ENCODE assay signal across 8 mouse cellular contexts in the genomic region with DNA sequence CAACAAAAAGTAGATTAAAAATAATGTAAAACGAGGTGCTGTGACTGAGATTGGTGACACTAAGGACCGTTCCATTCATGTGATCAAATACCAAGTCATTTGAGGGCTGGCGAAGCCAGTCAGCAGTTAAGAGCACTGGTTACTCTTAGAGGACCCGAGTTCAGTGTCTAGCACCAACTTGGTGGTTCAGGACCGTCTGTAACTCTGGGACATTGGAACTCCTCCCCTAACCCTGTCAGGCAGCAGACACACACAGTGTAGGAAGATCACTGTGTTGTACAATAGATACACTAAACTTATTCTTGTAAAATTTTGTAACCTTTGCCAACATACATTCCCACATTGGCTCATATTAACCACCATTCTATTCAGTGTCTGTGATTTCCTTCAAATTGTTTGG. TPM values are rescaled to one million over a fixed set of nuclear protein-coding genes. Genes with fewer than 3 reads are reported as not detected.
A peak's percentile ranks its signal among the peaks of the same experiment; 100 is the strongest.
DNase-seq lines count a peak whose midpoint lies in the region; ATAC-seq and TF ChIP-seq lines count a peak whose summit lies in the region.

No protein-coding gene starts in this region.

- DNase-seq in kidney, adult 2 months, result no peak
- DNase-seq in brain, embryonic 14.5 days (ENCODE audit: low read depth), result peak; percentile 17
- no peak for DNase-seq in ovary, postnatal 36 days (ENCODE audit: low spot score)
- DNase-seq in ovary, postnatal 10 days (ENCODE audit: low spot score), result no peak
- no peak for DNase-seq in frontal cortex, adult 2 months (ENCODE audit: extremely low spot score in 1 of 2, low spot score in 1 of 2)

- H3K27ac ChIP-seq in kidney, embryonic 14.5 days (ENCODE audit: low read depth, low read length), result no peak overlapping the region
- H3K27ac ChIP-seq in kidney, adult 2 months (ENCODE audit: insufficient read depth, low read depth, low read length), result no peak overlapping the region
- H3K27ac ChIP-seq in hindbrain, embryonic 13.5 days, result no peak overlapping the region
- no peak overlapping the region for H3K27ac ChIP-seq in midbrain, embryonic 13.5 days

- no peak for TF ChIP-seq CTCF in kidney, adult 2 months (conservative IDR thresholded peaks at IDR 0.05; ENCODE audit: insufficient read depth, insufficient read length, low read depth, low read length)
- TF ChIP-seq CTCF in brain, embryonic 14.5 days (IDR thresholded peaks at IDR 0.05; ENCODE audit: borderline replicate concordance, extremely low read depth, insufficient read depth, insufficient read length), result no peak

- TF ChIP-seq POLR2A in kidney, adult 2 months (IDR thresholded peaks at IDR 0.05; ENCODE audit: low read depth, low read length), result no peak
- no peak for TF ChIP-seq POLR2A in brain, embryonic 14.5 days (IDR thresholded peaks at IDR 0.05; ENCODE audit: borderline replicate concordance, extremely low read depth, insufficient read depth, insufficient read length, poor library complexity, severe bottlenecking)

- H3K4me3 ChIP-seq in kidney, embryonic 14.5 days (ENCODE audit: low read length), result peak overlapping the region; percentile 76
- no peak overlapping the region; the same call in 1 of the 2 replicates for H3K4me3 ChIP-seq in kidney, adult 2 months (ENCODE audit: insufficient read depth, low read depth, low read length)
- H3K4me3 ChIP-seq in hindbrain, embryonic 13.5 days, result peak overlapping the region; percentile 84
- H3K4me3 ChIP-seq in midbrain, embryonic 13.5 days (replicated peaks), result peak overlapping the region; percentile 80

- no peak for ATAC-seq in kidney, embryonic 14.5 days (ENCODE audit: low FRiP score, low TSS enrichment)
- no peak for ATAC-seq in hindbrain, embryonic 13.5 days (ENCODE audit: low FRiP score)
- ATAC-seq in midbrain, embryonic 13.5 days, result peak; percentile 44; the same call in 1 of the 2 replicates

- 14% methylated on average over 5 of the region's 5 CpGs for WGBS in kidney, embryonic 14.5 days
- WGBS in kidney, adult 2 months, result 13% methylated on average over 5 of the region's 5 CpGs
- WGBS in hindbrain, embryonic 13.5 days, result 13% methylated on average over 5 of the region's 5 CpGs
- 8% methylated on average over 5 of the region's 5 CpGs for WGBS in midbrain, embryonic 13.5 days

- peak overlapping the region; percentile 72 for H3K4me2 ChIP-seq in kidney, embryonic 14.5 days (replicated peaks; ENCODE audit: low read depth, low read length)
- peak overlapping the region; percentile 77 for H3K4me2 ChIP-seq in hindbrain, embryonic 13.5 days
- peak overlapping the region; percentile 58 for H3K4me2 ChIP-seq in midbrain, embryonic 13.5 days (replicated peaks)

- peak overlapping the region; percentile 85 for H3K9ac ChIP-seq in kidney, embryonic 14.5 days (ENCODE audit: low read depth, low read length)
- H3K9ac ChIP-seq in hindbrain, embryonic 13.5 days, result peak overlapping the region; percentile 94
- peak overlapping the region; percentile 80 for H3K9ac ChIP-seq in midbrain, embryonic 13.5 days (replicated peaks)

- H3K36me3 ChIP-seq in kidney, embryonic 14.5 days (ENCODE audit: control insufficient read depth, insufficient read depth, low read length), result peaks cover 32% of the 10 kb centered on the region
- H3K36me3 ChIP-seq in kidney, adult 2 months (ENCODE audit: control insufficient read depth, insufficient read depth, low read length), result no peaks in the 10 kb centered on the region
- peaks cover 28% of the 10 kb centered on the region for H3K36me3 ChIP-seq in hindbrain, embryonic 13.5 days
- H3K36me3 ChIP-seq in midbrain, embryonic 13.5 days, result peaks cover 20% of the 10 kb centered on the region

- H3K9me3 ChIP-seq in kidney, embryonic 14.5 days (ENCODE audit: control insufficient read depth, low read length), result no peaks in the 10 kb centered on the region
- no peaks in the 10 kb centered on the region for H3K9me3 ChIP-seq in hindbrain, embryonic 13.5 days
- no peaks in the 10 kb centered on the region for H3K9me3 ChIP-seq in midbrain, embryonic 13.5 days

- H3K4me1 ChIP-seq in kidney, embryonic 14.5 days (ENCODE audit: control insufficient read depth, insufficient read depth, low read length), result peaks cover 10% of the 10 kb centered on the region; the same call in 1 of the 2 replicates
- H3K4me1 ChIP-seq in kidney, adult 2 months (ENCODE audit: control insufficient read depth, insufficient read depth, low read length), result peaks cover 3% of the 10 kb centered on the region; the same call in 1 of the 2 replicates
- peaks cover 9% of the 10 kb centered on the region for H3K4me1 ChIP-seq in hindbrain, embryonic 13.5 days (replicated peaks)
- H3K4me1 ChIP-seq in midbrain, embryonic 13.5 days (replicated peaks), result peaks cover 18% of the 10 kb centered on the region

- no peaks in the 10 kb centered on the region for H3K27me3 ChIP-seq in kidney, embryonic 14.5 days (ENCODE audit: control insufficient read depth, insufficient read depth, low read length)
- no peaks in the 10 kb centered on the region for H3K27me3 ChIP-seq in kidney, adult 2 months (replicated peaks; ENCODE audit: control insufficient read depth, insufficient read depth, low read length)
- H3K27me3 ChIP-seq in hindbrain, embryonic 13.5 days, result no peaks in the 10 kb centered on the region
- H3K27me3 ChIP-seq in midbrain, embryonic 13.5 days, result no peaks in the 10 kb centered on the region

RNA-seq across cellular contexts. Expression of gene Gcfc2, which starts 0.8 kb away (rescaled TPM):
- polyA plus RNA-seq in kidney, embryonic 14.5 days (2014; fragmentation: Nextera tagmentation; extraction: Ambion mirVana), result 14.3 and 15.7 TPM in 2 replicates
- 1.5 TPM in 2 replicates for polyA plus RNA-seq in kidney, adult 2 months (2012; rRNA removed)
- 11.7 and 14.8 TPM in 2 replicates for polyA plus RNA-seq in brain, embryonic 14.5 days (2012; rRNA removed)
- 6.2 and 7.7 TPM in 2 replicates for polyA plus RNA-seq in hindbrain, embryonic 13.5 days (2015; fragmentation: Nextera tagmentation; extraction: Ambion mirVana)
- 8.5 and 9.6 TPM in 2 replicates for polyA plus RNA-seq in midbrain, embryonic 13.5 days (2015; fragmentation: Nextera tagmentation; extraction: Ambion mirVana)
- polyA plus RNA-seq in frontal cortex, adult 2 months (2012; rRNA removed), result 10.8 and 14.4 TPM in 2 replicates

RNA-seq across cellular contexts. Expression of gene Mrpl19, which starts 41.5 kb away (rescaled TPM):
- 56.9 and 73.2 TPM in 2 replicates for polyA plus RNA-seq in kidney, embryonic 14.5 days (2014; fragmentation: Nextera tagmentation; extraction: Ambion mirVana)
- polyA plus RNA-seq in kidney, adult 2 months (2012; rRNA removed), result 4.2 and 4.6 TPM in 2 replicates
- 12.1 and 12.5 TPM in 2 replicates for polyA plus RNA-seq in brain, embryonic 14.5 days (2012; rRNA removed)
- polyA plus RNA-seq in hindbrain, embryonic 13.5 days (2015; fragmentation: Nextera tagmentation; extraction: Ambion mirVana), result 41.9 and 48.5 TPM in 2 replicates
- 41.9 and 49.5 TPM in 2 replicates for polyA plus RNA-seq in midbrain, embryonic 13.5 days (2015; fragmentation: Nextera tagmentation; extraction: Ambion mirVana)
- polyA plus RNA-seq in frontal cortex, adult 2 months (2012; rRNA removed), result 10.8 and 15.0 TPM in 2 replicates
